Mouse (Mus musculus): ENCODE data around the gene Clint1.

- no peak for TF ChIP-seq EP300 (IDR thresholded peaks at IDR 0.05)
- TF ChIP-seq CTCF (IDR thresholded peaks at IDR 0.05) = no peak
Observed at GRCm38 (mm10) chr11:45846008-45846407, 5.8 kb upstream of the Clint1 start.
